Comparison of ENCODE assay signal across 11 mouse cellular contexts in genomic region chr1:36129126-36129525, GRCm38 (mm10).
DNase-seq lines count a peak whose midpoint lies in the region; ATAC-seq lines count a peak whose summit lies in the region.
"Had no signal": no experiment of that assay in that cellular context is flagged by ENCODE, and none has a peak within 500 bp of the region (broad histone marks: within the 10 kb centered on the region; RNA-seq: fewer than 3 reads in every experiment).

No protein-coding gene starts in this region.

- no peak overlapping the region for H3K4me3 ChIP-seq in liver, embryonic 15.5 days (replicated peaks)
- no peak overlapping the region for H3K4me3 ChIP-seq in stomach, embryonic 15.5 days (replicated peaks)
- H3K4me3 ChIP-seq: left cerebral cortex, adult 2 months had no signal

- DNase-seq in ovary, adult 18-20 months (ENCODE audit: low spot score) = peak; percentile 49
- no peak for DNase-seq in ovary, postnatal 10 days (ENCODE audit: low spot score)
- DNase-seq in right cerebral cortex, postnatal 4 days = no peak
- DNase-seq in adrenal gland, adult 8-10 months = no peak
- DNase-seq: gastrocnemius, postnatal 25 days; thymus, postnatal 14 days had no signal

- peaks cover 72% of the 10 kb centered on the region for H3K4me1 ChIP-seq in liver, embryonic 15.5 days (replicated peaks)
- 0 out of 2 replicates have a peak, but pooled peaks cover 5% of the 10 kb centered on the region for H3K4me1 ChIP-seq in stomach, embryonic 15.5 days

- H3K27ac ChIP-seq in liver, embryonic 15.5 days (replicated peaks) = peak overlapping the region; percentile 85
- peak overlapping the region; percentile 31 for H3K27ac ChIP-seq in stomach, embryonic 15.5 days
- H3K27ac ChIP-seq: left cerebral cortex, adult 2 months had no signal

- H3K4me2 ChIP-seq in liver, embryonic 15.5 days = peak overlapping the region; percentile 16; the same call in 1 of the 2 replicates
- H3K4me2 ChIP-seq in stomach, embryonic 15.5 days = no peak overlapping the region

- ATAC-seq in hematopoietic stem cell, adult 5-6 weeks (replicated peaks in 1 of 2; ENCODE audit: insufficient read depth in 1 of 2, low FRiP score in 2 of 2, low TSS enrichment in 1 of 2, low read depth in 1 of 2, poor library complexity in 2 of 2, severe bottlenecking in 2 of 2) = peak; percentile 57 to 74
- no peak for ATAC-seq in liver, embryonic 15.5 days (ENCODE audit: insufficient read depth)
- no peak for ATAC-seq in stomach, embryonic 15.5 days (ENCODE audit: insufficient read depth, low FRiP score, low read depth)
- no peak for ATAC-seq in activated CD4-positive, CD25-positive, alpha-beta regulatory T cell, adult 4 months

- no peaks in the 10 kb centered on the region for H3K36me3 ChIP-seq in liver, embryonic 15.5 days (replicated peaks)
- H3K36me3 ChIP-seq in stomach, embryonic 15.5 days = no peaks in the 10 kb centered on the region

- no peaks in the 10 kb centered on the region for H3K9me3 ChIP-seq in liver, embryonic 15.5 days (replicated peaks)
- H3K9me3 ChIP-seq in stomach, embryonic 15.5 days = no peaks in the 10 kb centered on the region

- WGBS in liver, embryonic 15.5 days (ENCODE audit: insufficient replicate concordance) = 15% methylated on average over 4 of the region's 4 CpGs
- WGBS in stomach, embryonic 15.5 days = 21% methylated on average over 4 of the region's 4 CpGs

- H3K27me3 ChIP-seq in liver, embryonic 15.5 days = no peaks in the 10 kb centered on the region
- no peaks in the 10 kb centered on the region for H3K27me3 ChIP-seq in stomach, embryonic 15.5 days (replicated peaks)

- H3K9ac ChIP-seq in liver, embryonic 15.5 days = no peak overlapping the region
- no peak overlapping the region for H3K9ac ChIP-seq in stomach, embryonic 15.5 days

Comparison
In these comparisons a context has a peak if more than half of its experiments do, and no peak if none do; other contexts are left out.
1. ATAC-seq: peak in hematopoietic stem cell, adult 5-6 weeks (2 of 2); none in liver, embryonic 15.5 days (single experiment), stomach, embryonic 15.5 days (single experiment) and activated CD4-positive, CD25-positive, alpha-beta regulatory T cell, adult 4 months (single experiment).